Mouse (Mus musculus) neural tube, embryonic 15.5 days (tissue): ENCODE data around the gene Defb25. TPM values are rescaled to one million over a fixed set of nuclear protein-coding genes. Genes with fewer than 3 reads are reported as not detected.

ENCODE experiments used
- ATAC-seq: fragments of 200-750 bp; cut with Nextera tagmentation; 2 replicates; pipeline ENCODE4 v1.8.0; 2017; ENCODE audit warnings: mild to moderate bottlenecking, moderate TSS enrichment, moderate library complexity; ENCODE audit not compliant: low FRiP score
- H3K27ac ChIP-seq: fragments of 300-500 bp; sonication (generic); replicated peaks from 2 replicates; pipeline ENCODE4 v1.5.1; 2015; ENCODE audit warnings: mild to moderate bottlenecking, inconsistent platforms
- H3K27me3 ChIP-seq: fragments of 300-500 bp; sonication (generic); replicated peaks from 2 replicates; pipeline ENCODE4 v1.6.1; 2015; ENCODE audit warnings: inconsistent platforms
- H3K36me3 ChIP-seq: fragments of 300-500 bp; sonication (generic); 2 replicates; pipeline ENCODE4 v1.6.1; 2015; ENCODE audit warnings: inconsistent platforms
- H3K4me1 ChIP-seq: fragments of 300-500 bp; sonication (generic); 2 replicates; pipeline ENCODE4 v1.6.1; 2015; ENCODE audit warnings: inconsistent platforms
- H3K4me2 ChIP-seq: fragments of 300-500 bp; sonication (generic); 2 replicates; pipeline ENCODE4 v1.6.1; 2015; ENCODE audit warnings: inconsistent platforms, mild to moderate bottlenecking, moderate library complexity
- H3K4me3 ChIP-seq: fragments of 300-500 bp; sonication (generic); replicated peaks from 2 replicates; pipeline ENCODE4 v1.5.1; 2015; ENCODE audit warnings: mild to moderate bottlenecking, inconsistent platforms
- H3K9ac ChIP-seq: fragments of 300-500 bp; sonication (generic); replicated peaks from 2 replicates; pipeline ENCODE4 v1.6.1; 2015; ENCODE audit warnings: mild to moderate bottlenecking, inconsistent platforms
- H3K9me3 ChIP-seq: fragments of 300-500 bp; sonication (generic); replicated peaks from 2 replicates; pipeline ENCODE4 v1.6.1; 2016; ENCODE audit warnings: inconsistent platforms
- WGBS: fragments of 180-500 bp; shearing (Covaris S2); methylation state at CpG from one replicate; pipeline ENCODE4 v1.1.7; 2015; ENCODE audit warnings: mixed read lengths; 5-methylcytosine and 5-hydroxymethylcytosine counted together
- polyA plus RNA-seq: library from polyadenylated mRNA; unstranded; fragments of >200 nt; fragmentation: Nextera tagmentation; extraction: Ambion mirVana; gene quantifications from 2 replicates; pipeline ENCODE4 v1.2.1, GENCODE M21; 2015

Defb25 gene
- polyA plus RNA-seq, 1 experiment from 2014 or later, result not detected

GRCm38 (mm10) chr2:152600076-152600475 is 22.8 kb downstream of the Defb25 start:
- 74% methylated on average over 6 of the region's 6 CpGs for WGBS
- Histone ChIP-seq H3K27me3 (no peaks in the 10 kb centered on the region), H3K4me2 (no peak overlapping the region), H3K9me3 (no peaks in the 10 kb centered on the region), H3K9ac (no peak overlapping the region), H3K4me1 (no peaks in the 10 kb centered on the region), H3K4me3 (no peak overlapping the region), H3K36me3 (no peaks in the 10 kb centered on the region), H3K27ac (no peak overlapping the region)
- no peak for ATAC-seq

- no peaks in the 10 kb centered on the region for H3K36me3 ChIP-seq
- no peak within 1 kb of the TSS for H3K9ac ChIP-seq
- no peak within 1 kb of the TSS for H3K4me3 ChIP-seq
- WGBS, result 68% methylated on average over 7 of the region's 7 CpGs
- H3K4me1 ChIP-seq, result no peaks in the 10 kb centered on the region
- no peak for ATAC-seq
- no peaks in the 10 kb centered on the region for H3K27me3 ChIP-seq
- H3K9me3 ChIP-seq, result no peaks in the 10 kb centered on the region
- no peak within 1 kb of the TSS for H3K4me2 ChIP-seq
- no peak within 1 kb of the TSS for H3K27ac ChIP-seq
Measured at GRCm38 (mm10) chr2:152599299-152599698, 23.6 kb downstream of the Defb25 start, which contains the start of gene Defb45. TSS of gene Defb45 (minus strand) at chr2:152599399.

- H3K4me1 ChIP-seq, result no peaks in the 10 kb centered on the region
- ATAC-seq, result no peak
- H3K27ac ChIP-seq, result no peak overlapping the region
- H3K27me3 ChIP-seq, result no peaks in the 10 kb centered on the region
- H3K36me3 ChIP-seq, result no peaks in the 10 kb centered on the region
- H3K4me2 ChIP-seq, result no peak overlapping the region
- 56% methylated on average over 6 of the region's 6 CpGs for WGBS
- no peak overlapping the region for H3K9ac ChIP-seq
- H3K4me3 ChIP-seq, result no peak overlapping the region
- H3K9me3 ChIP-seq, result no peaks in the 10 kb centered on the region
Measured at GRCm38 (mm10) chr2:152589021-152589420, 33.8 kb downstream of the Defb25 start.

- H3K36me3 ChIP-seq, result no peaks in the 10 kb centered on the region
- no peaks in the 10 kb centered on the region for H3K27me3 ChIP-seq
- no peaks in the 10 kb centered on the region for H3K9me3 ChIP-seq
- 53% methylated on average over 2 of the region's 2 CpGs for WGBS
- H3K4me2 ChIP-seq, result no peak overlapping the region
- no peak overlapping the region for H3K27ac ChIP-seq
- H3K4me3 ChIP-seq, result no peak overlapping the region
- H3K4me1 ChIP-seq, result no peaks in the 10 kb centered on the region
- no peak for ATAC-seq
- no peak overlapping the region for H3K9ac ChIP-seq
Measured at GRCm38 (mm10) chr2:152588450-152588849, 34.4 kb downstream of the Defb25 start.

GRCm38 (mm10) chr2:152586926-152587560 is 35.8 kb downstream of the Defb25 start:
- no peaks in the 10 kb centered on the region for H3K9me3 ChIP-seq
- no peaks in the 10 kb centered on the region for H3K4me1 ChIP-seq
- no peak overlapping the region for H3K27ac ChIP-seq
- WGBS, result 81% methylated on average over 4 of the region's 4 CpGs
- no peak overlapping the region for H3K4me2 ChIP-seq
- H3K4me3 ChIP-seq, result no peak overlapping the region
- ATAC-seq, result no peak
- no peak overlapping the region for H3K9ac ChIP-seq
- no peaks in the 10 kb centered on the region for H3K36me3 ChIP-seq
- no peaks in the 10 kb centered on the region for H3K27me3 ChIP-seq

- no peak for ATAC-seq
- no peaks in the 10 kb centered on the region for H3K27me3 ChIP-seq
- H3K4me3 ChIP-seq, result no peak overlapping the region
- no peak overlapping the region for H3K9ac ChIP-seq
- H3K36me3 ChIP-seq, result no peaks in the 10 kb centered on the region
- no peaks in the 10 kb centered on the region for H3K4me1 ChIP-seq
- H3K4me2 ChIP-seq, result no peak overlapping the region
- no peak overlapping the region for H3K27ac ChIP-seq
- H3K9me3 ChIP-seq, result no peaks in the 10 kb centered on the region
- WGBS, result 91% methylated on average over 11 of the region's 11 CpGs
Measured at GRCm38 (mm10) chr2:152580612-152581011, 42.2 kb downstream of the Defb25 start.

- ATAC-seq, result no peak
- Histone ChIP-seq H3K9ac (no peak within 1 kb of the TSS), H3K4me1 (no peaks in the 10 kb centered on the region), H3K4me3 (no peak within 1 kb of the TSS), H3K9me3 (no peaks in the 10 kb centered on the region), H3K27ac (no peak within 1 kb of the TSS), H3K4me2 (no peak within 1 kb of the TSS), H3K27me3 (no peaks in the 10 kb centered on the region), H3K36me3 (no peaks in the 10 kb centered on the region)
- WGBS, result 84% methylated on average over 7 of the region's 7 CpGs
Measured at GRCm38 (mm10) chr2:152580107-152580506, 42.7 kb downstream of the Defb25 start, which contains the start of gene Defb19. TSS of gene Defb19 (minus strand) at chr2:152580312.

GRCm38 (mm10) chr2:152573484-152573883 is 49.4 kb downstream of the Defb25 start:
- Histone ChIP-seq H3K4me3 (no peak overlapping the region), H3K9ac (no peak overlapping the region), H3K27ac (no peak overlapping the region), H3K36me3 (no peaks in the 10 kb centered on the region), H3K9me3 (no peaks in the 10 kb centered on the region), H3K4me2 (no peak overlapping the region), H3K4me1 (no peaks in the 10 kb centered on the region), H3K27me3 (no peaks in the 10 kb centered on the region)
- no peak for ATAC-seq
- 93% methylated on average over 8 of the region's 8 CpGs for WGBS

Other genes with a start within 250 kb of the Defb25 start
- gene Nrsn2, start 246.4 kb downstream of the Defb25 start, polyA plus RNA-seq, result 50.9 and 60.3 TPM in 2 replicates
- gene Sox12, start 225.0 kb downstream of the Defb25 start, polyA plus RNA-seq, result 10.1 and 12.1 TPM in 2 replicates
- gene Zcchc3, start 208.0 kb downstream of the Defb25 start, polyA plus RNA-seq, result 17.5 and 18.7 TPM in 2 replicates
- 1.2 and 1.5 TPM in 2 replicates for gene 6820408C15Rik, start 207.5 kb downstream of the Defb25 start, polyA plus RNA-seq
- not detected in 2 replicates for gene Defb23, start 158.4 kb downstream of the Defb25 start, polyA plus RNA-seq
- not detected in 2 replicates for gene Defb20, start 146.0 kb downstream of the Defb25 start, polyA plus RNA-seq
- not detected in 2 replicates for gene Defb22, start 132.9 kb downstream of the Defb25 start, polyA plus RNA-seq
- not detected in 2 replicates for gene Defb26, start 111.4 kb downstream of the Defb25 start, polyA plus RNA-seq
- gene Defb28, start 104.8 kb downstream of the Defb25 start, polyA plus RNA-seq, result not detected in 2 replicates
- gene Defb29, start 83.0 kb downstream of the Defb25 start, polyA plus RNA-seq, result not detected in 2 replicates
- gene Gm17416, start 53.7 kb downstream of the Defb25 start, polyA plus RNA-seq, result not detected in 2 replicates
- not detected in 2 replicates for gene Defb21, start 50.3 kb downstream of the Defb25 start, polyA plus RNA-seq
- not detected in 2 replicates for gene Defb19, start 42.7 kb downstream of the Defb25 start, polyA plus RNA-seq
- gene Defb45, start 23.7 kb downstream of the Defb25 start, polyA plus RNA-seq, result not detected in 2 replicates
- gene Defb36, start 18.7 kb downstream of the Defb25 start, polyA plus RNA-seq, result not detected in 2 replicates
- 0.50 and 3.6 TPM in 2 replicates for gene Rem1, start 3.9 kb upstream of the Defb25 start, polyA plus RNA-seq
- 152 and 155 TPM in 2 replicates for gene H13, start 46.4 kb upstream of the Defb25 start, polyA plus RNA-seq
- 33.9 and 41.5 TPM in 2 replicates for gene Mcts2, start 64.0 kb upstream of the Defb25 start, polyA plus RNA-seq
- gene Id1, start 113.2 kb upstream of the Defb25 start, polyA plus RNA-seq, result 57.5 and 59.1 TPM in 2 replicates
- 4.8 and 7.6 TPM in 2 replicates for gene Cox4i2, start 131.1 kb upstream of the Defb25 start, polyA plus RNA-seq
- 119 and 125 TPM in 2 replicates for gene Bcl2l1, start 208.7 kb upstream of the Defb25 start, polyA plus RNA-seq
- 11.1 and 26.9 TPM in 2 replicates for gene Tpx2, start 224.9 kb upstream of the Defb25 start, polyA plus RNA-seq